Mouse (Mus musculus) limb, embryonic 13.5 days (tissue): ENCODE results near the gene Hint1. TPM values are rescaled to one million over a fixed set of nuclear protein-coding genes. Genes with fewer than 3 reads are reported as not detected.
"Not testable (repeated sequence)": the region's sequence is repeated elsewhere in the genome, so short reads cannot be mapped to it uniquely, and the experiment has no call there.

Experiments used
- ATAC-seq: fragments of 200-750 bp; cut with Nextera tagmentation; 2 replicates; pipeline ENCODE4 v1.8.0; 2017; ENCODE audit warnings: low read depth, moderate number of reproducible peaks, moderate TSS enrichment; ENCODE audit not compliant: low FRiP score
- H3K27ac ChIP-seq: fragments of 300-500 bp; sonication (generic); 2 replicates; pipeline ENCODE4 v1.5.1; 2015; ENCODE audit warnings: inconsistent platforms, mild to moderate bottlenecking, moderate library complexity
- H3K27me3 ChIP-seq: fragments of 300-500 bp; sonication (generic); 2 replicates; pipeline ENCODE4 v1.6.1; 2015; ENCODE audit warnings: mild to moderate bottlenecking, inconsistent platforms
- H3K36me3 ChIP-seq: fragments of 300-500 bp; sonication (generic); 2 replicates; pipeline ENCODE4 v1.6.1; 2015; ENCODE audit warnings: inconsistent platforms, mild to moderate bottlenecking, moderate library complexity
- H3K4me1 ChIP-seq: fragments of 300-500 bp; sonication (generic); 2 replicates; pipeline ENCODE4 v1.6.1; 2015; ENCODE audit warnings: inconsistent platforms
- H3K4me2 ChIP-seq: fragments of 300-500 bp; sonication (generic); replicated peaks from 2 replicates; pipeline ENCODE4 v1.6.1; 2015; ENCODE audit warnings: inconsistent platforms, mild to moderate bottlenecking, moderate library complexity
- H3K4me3 ChIP-seq: fragments of 300-500 bp; sonication (generic); 2 replicates; pipeline ENCODE4 v1.5.1; 2015; ENCODE audit warnings: moderate library complexity, mild to moderate bottlenecking, inconsistent platforms
- H3K9ac ChIP-seq: fragments of 300-500 bp; sonication (generic); 2 replicates; pipeline ENCODE4 v1.6.1; 2015; ENCODE audit warnings: mild to moderate bottlenecking, inconsistent platforms
- H3K9me3 ChIP-seq: fragments of 300-500 bp; sonication (generic); 2 replicates; pipeline ENCODE4 v1.6.1; 2016; ENCODE audit warnings: inconsistent platforms
- WGBS: fragments of 180-500 bp; shearing (Covaris S2); methylation state at CpG from one replicate; pipeline ENCODE4 v1.1.7; 2015; 5-methylcytosine and 5-hydroxymethylcytosine counted together
- polyA plus RNA-seq: library from polyadenylated mRNA; unstranded; fragments of >200 nt; fragmentation: Nextera tagmentation; extraction: Ambion mirVana; gene quantifications from 2 replicates; pipeline ENCODE4 v1.2.1, GENCODE M21; 2015

Gene Hint1
- polyA plus RNA-seq, 1 experiment from 2014 or later: 607 TPM

- no peak overlapping the region for H3K9ac ChIP-seq
- H3K27me3 ChIP-seq: peaks cover 21% of the 10 kb centered on the region
- H3K9me3 ChIP-seq: no peaks in the 10 kb centered on the region
- no peaks in the 10 kb centered on the region for H3K36me3 ChIP-seq
- no peak for ATAC-seq
- H3K4me3 ChIP-seq: no peak overlapping the region
- H3K4me1 ChIP-seq: peaks cover 22% of the 10 kb centered on the region
- 0 out of 2 replicates have a peak overlapping the region, but pooled peaks have one; percentile 9 for H3K4me2 ChIP-seq
- WGBS: 66% methylated on average over 5 of the region's 5 CpGs
- no peak overlapping the region; the same call in 1 of the 2 replicates for H3K27ac ChIP-seq
These were observed 18.1 kb downstream of the Hint1 start for GRCm38 (mm10) chr11:54884197-54884828.

- H3K9ac ChIP-seq: 0 out of 2 replicates have a peak overlapping the region, but pooled peaks have one; percentile 20
- WGBS: 2% methylated on average over 5 of the region's 5 CpGs
- no peaks in the 10 kb centered on the region for H3K36me3 ChIP-seq
- peaks cover 21% of the 10 kb centered on the region for H3K27me3 ChIP-seq
- no peak overlapping the region; the same call in 1 of the 2 replicates for H3K27ac ChIP-seq
- no peak overlapping the region for H3K4me3 ChIP-seq
- ATAC-seq: peak; percentile 51
- peaks cover 22% of the 10 kb centered on the region for H3K4me1 ChIP-seq
- H3K9me3 ChIP-seq: no peaks in the 10 kb centered on the region
- 0 out of 2 replicates have a peak overlapping the region, but pooled peaks have one; percentile 9 for H3K4me2 ChIP-seq
These were observed 18.8 kb downstream of the Hint1 start for GRCm38 (mm10) chr11:54884937-54885336.

GRCm38 (mm10) chr11:54885406-54885805 lies 19.2 kb downstream of the Hint1 start:
- Histone ChIP-seq H3K4me3 (no peak overlapping the region), H3K4me1 (peaks cover 22% of the 10 kb centered on the region), H3K9me3 (no peaks in the 10 kb centered on the region), H3K4me2 (no peak overlapping the region), H3K36me3 (no peaks in the 10 kb centered on the region), H3K27me3 (peaks cover 21% of the 10 kb centered on the region), H3K27ac (no peak overlapping the region), H3K9ac (no peak overlapping the region)
- 62% methylated on average over 2 of the region's 2 CpGs for WGBS
- ATAC-seq: no peak

GRCm38 (mm10) chr11:54887927-54888326 lies 21.7 kb downstream of the Hint1 start:
- WGBS: 72% methylated on average over 6 of the region's 6 CpGs
- no peak overlapping the region for H3K27ac ChIP-seq
- ATAC-seq: no peak
- H3K9me3 ChIP-seq: no peaks in the 10 kb centered on the region
- peaks cover 28% of the 10 kb centered on the region for H3K27me3 ChIP-seq
- H3K4me3 ChIP-seq: no peak overlapping the region
- H3K36me3 ChIP-seq: no peaks in the 10 kb centered on the region
- peaks cover 13% of the 10 kb centered on the region for H3K4me1 ChIP-seq
- no peak overlapping the region for H3K9ac ChIP-seq
- H3K4me2 ChIP-seq: no peak overlapping the region

GRCm38 (mm10) chr11:54891341-54891740 lies 25.2 kb downstream of the Hint1 start:
- Histone ChIP-seq H3K27me3 (peaks cover 22% of the 10 kb centered on the region), H3K9me3 (no peaks in the 10 kb centered on the region), H3K27ac (no peak overlapping the region), H3K4me2 (no peak overlapping the region), H3K4me3 (no peak overlapping the region), H3K4me1 (no peaks in the 10 kb centered on the region), H3K36me3 (no peaks in the 10 kb centered on the region), H3K9ac (no peak overlapping the region)
- WGBS: 81% methylated on average over 5 of the region's 5 CpGs
- ATAC-seq: no peak

GRCm38 (mm10) chr11:54892091-54892490 lies 25.9 kb downstream of the Hint1 start:
- Histone ChIP-seq H3K4me3 (no peak overlapping the region), H3K4me2 (no peak overlapping the region), H3K27ac (no peak overlapping the region), H3K27me3 (peaks cover 15% of the 10 kb centered on the region), H3K36me3 (no peaks in the 10 kb centered on the region), H3K9ac (no peak overlapping the region), H3K4me1 (no peaks in the 10 kb centered on the region), H3K9me3 (no peaks in the 10 kb centered on the region)
- WGBS: 42% methylated on average over 7 of the region's 7 CpGs
- no peak for ATAC-seq

GRCm38 (mm10) chr11:54894589-54894988 lies 28.4 kb downstream of the Hint1 start:
- WGBS: 32% methylated on average over 9 of the region's 9 CpGs
- no peak for ATAC-seq
- Histone ChIP-seq H3K27me3 (peaks cover 10% of the 10 kb centered on the region; the same call in 1 of the 2 replicates), H3K9me3 (no peaks in the 10 kb centered on the region), H3K4me1 (no peaks in the 10 kb centered on the region), H3K36me3 (no peaks in the 10 kb centered on the region), H3K27ac (no peak overlapping the region), H3K4me2 (no peak overlapping the region), H3K9ac (no peak overlapping the region), H3K4me3 (no peak overlapping the region)

GRCm38 (mm10) chr11:54896646-54897045 lies 30.5 kb downstream of the Hint1 start:
- ATAC-seq, H3K36me3 ChIP-seq, H3K27ac ChIP-seq, H3K9me3 ChIP-seq, H3K9ac ChIP-seq, H3K4me3 ChIP-seq, H3K27me3 ChIP-seq, H3K4me2 ChIP-seq, H3K4me1 ChIP-seq: not testable (repeated sequence)
- 88% methylated on average over 3 of the region's 3 CpGs for WGBS

- Histone ChIP-seq H3K4me3 (no peak overlapping the region), H3K27ac (no peak overlapping the region), H3K36me3 (no peaks in the 10 kb centered on the region), H3K27me3 (peaks cover 6% of the 10 kb centered on the region; the same call in 1 of the 2 replicates), H3K9ac (no peak overlapping the region), H3K4me1 (peaks cover 2% of the 10 kb centered on the region), H3K9me3 (no peaks in the 10 kb centered on the region), H3K4me2 (no peak overlapping the region)
- WGBS: 40% methylated on average over 5 of the region's 5 CpGs
- no peak for ATAC-seq
These were observed 31.3 kb downstream of the Hint1 start for GRCm38 (mm10) chr11:54897470-54897869.

GRCm38 (mm10) chr11:54899657-54900056 lies 33.5 kb downstream of the Hint1 start:
- 74% methylated on average over 4 of the region's 4 CpGs for WGBS
- no peak for ATAC-seq
- no peak overlapping the region for H3K9ac ChIP-seq

GRCm38 (mm10) chr11:54902333-54903323 lies 36.4 kb downstream of the Hint1 start, which contains the start of gene Gpx3:
Gene Gpx3 (plus strand): TSS chr11:54902453.
- peaks cover 12% of the 10 kb centered on the region for H3K4me1 ChIP-seq
- 16% methylated on average over 41 of the region's 45 CpGs for WGBS
- peak; percentile 90 for ATAC-seq

More at GRCm38 (mm10) chr11:54899657-54900056, 33.5 kb downstream of the Hint1 start:
- no peak overlapping the region for H3K4me2 ChIP-seq
- no peaks in the 10 kb centered on the region for H3K36me3 ChIP-seq
- H3K27ac ChIP-seq: no peak overlapping the region
- H3K4me3 ChIP-seq: no peak overlapping the region
- no peaks in the 10 kb centered on the region for H3K9me3 ChIP-seq
- peaks cover 10% of the 10 kb centered on the region; the same call in 1 of the 2 replicates for H3K27me3 ChIP-seq
- H3K4me1 ChIP-seq: peaks cover 12% of the 10 kb centered on the region

GRCm38 (mm10) chr11:54903339-54903738 lies 37.2 kb downstream of the Hint1 start:
- peaks cover 8% of the 10 kb centered on the region; the same call in 1 of the 2 replicates for H3K27me3 ChIP-seq
- 68% methylated on average over 5 of the region's 5 CpGs for WGBS
- peaks cover 12% of the 10 kb centered on the region for H3K4me1 ChIP-seq
- peak overlapping the region; percentile 66 for H3K9ac ChIP-seq
- peak overlapping the region; percentile 94 for H3K4me2 ChIP-seq
- no peaks in the 10 kb centered on the region for H3K9me3 ChIP-seq
- H3K36me3 ChIP-seq: no peaks in the 10 kb centered on the region
- H3K27ac ChIP-seq: no peak overlapping the region
- H3K4me3 ChIP-seq: peak overlapping the region; percentile 53
- no peak for ATAC-seq

More at GRCm38 (mm10) chr11:54902333-54903323, 36.4 kb downstream of the Hint1 start, which contains the start of gene Gpx3:
- no peak within 1 kb of the TSS for H3K27ac ChIP-seq
- no peaks in the 10 kb centered on the region for H3K36me3 ChIP-seq
- H3K4me2 ChIP-seq: peak within 1 kb of the TSS; percentile 94
- H3K9me3 ChIP-seq: no peaks in the 10 kb centered on the region
- peak within 1 kb of the TSS; percentile 53 for H3K4me3 ChIP-seq
- H3K9ac ChIP-seq: peak within 1 kb of the TSS; percentile 66
- peaks cover 9% of the 10 kb centered on the region; the same call in 1 of the 2 replicates for H3K27me3 ChIP-seq
